Mouse (Mus musculus) forebrain, postnatal 0 days (tissue): ENCODE measurements around the gene Olfr958. TPM values are rescaled to one million over a fixed set of nuclear protein-coding genes. Genes with fewer than 3 reads are reported as not detected.

Source experiments
- ATAC-seq: fragments of 200-750 bp; cut with Nextera tagmentation; 2 replicates; pipeline ENCODE4 v1.8.0; 2017; ENCODE audit warnings: mild to moderate bottlenecking, moderate library complexity
- DNase-seq: peaks from one replicate; pipeline ENCODE4 v3.0.0-alpha.2; 2015
- H3K27ac ChIP-seq: fragments of 300-500 bp; sonication (generic); 2 replicates; pipeline ENCODE4 v1.5.1; 2014; ENCODE audit warnings: low read depth, mild to moderate bottlenecking, antibody characterized with exemption, low read length, moderate library complexity, mixed read lengths
- H3K27me3 ChIP-seq: fragments of 300-500 bp; sonication (generic); 2 replicates; pipeline ENCODE4 v1.6.1; 2014; ENCODE audit warnings: mild to moderate bottlenecking, low read length, mixed read lengths; ENCODE audit not compliant: insufficient read depth
- H3K36me3 ChIP-seq: fragments of 300-500 bp; sonication (generic); 2 replicates; pipeline ENCODE4 v1.6.1; 2014; ENCODE audit warnings: mild to moderate bottlenecking, moderate library complexity; ENCODE audit not compliant: insufficient read depth
- H3K4me1 ChIP-seq: fragments of 300-500 bp; sonication (generic); 2 replicates; pipeline ENCODE4 v1.6.1; 2014; ENCODE audit warnings: antibody characterized with exemption; ENCODE audit not compliant: insufficient read depth
- H3K4me2 ChIP-seq: fragments of 300-500 bp; sonication (generic); 2 replicates; pipeline ENCODE4 v1.6.1; 2014; ENCODE audit warnings: low read depth, mild to moderate bottlenecking, moderate library complexity
- H3K4me3 ChIP-seq: fragments of 300-500 bp; sonication (generic); 2 replicates; pipeline ENCODE4 v1.5.1; 2014; ENCODE audit warnings: low read depth, low read length, mixed read lengths
- H3K9ac ChIP-seq: fragments of 300-500 bp; sonication (generic); 2 replicates; pipeline ENCODE4 v1.6.1; 2014; ENCODE audit warnings: mild to moderate bottlenecking
- H3K9me3 ChIP-seq: fragments of 300-500 bp; sonication (generic); 2 replicates; pipeline ENCODE4 v1.6.1; 2016; ENCODE audit warnings: low read length
- CTCF ChIP-seq: sonication (generic); IDR thresholded peaks from 2 replicates; pipeline ENCODE4 v1.5.1; 2016; ENCODE audit warnings: antibody characterized with exemption, control low read depth, low read depth
- WGBS: fragments of 180-500 bp; shearing (Covaris S2); extraction: QIAGEN DNeasy Blood & Tissue Kit; methylation state at CpG from one replicate; pipeline ENCODE4 v1.1.7; 2014; 5-methylcytosine and 5-hydroxymethylcytosine counted together
- polyA plus RNA-seq: library from polyadenylated mRNA; unstranded; fragments of >200 nt; fragmentation: Nextera tagmentation; extraction: Ambion mirVana; gene quantifications from 2 replicates; pipeline ENCODE4 v1.2.1, GENCODE M21; 2015
- total RNA-seq: library from RNA; depleted of rRNA; stranded (reverse); fragments of >200 nt; gene quantifications from 2 replicates; pipeline ENCODE4 v1.2.3, GENCODE M21; 2014; rRNA removed

Olfr958 gene
- total RNA-seq (not detected in 2 replicates), polyA plus RNA-seq (not detected in 2 replicates)

GRCm38 (mm10) chr9:39553946-39554345 lies at the start of gene Olfr958:
Olfr958 (minus strand) TSS chr9:39554054.
- no peak within 1 kb of the TSS for H3K4me3 ChIP-seq
- no peak within 1 kb of the TSS for H3K9ac ChIP-seq
- peak; percentile 27 for DNase-seq
- H3K4me2 ChIP-seq = no peak within 1 kb of the TSS
- H3K36me3 ChIP-seq = no peaks in the 10 kb centered on the region
- H3K9me3 ChIP-seq = no peaks in the 10 kb centered on the region
- no peaks in the 10 kb centered on the region for H3K27me3 ChIP-seq
- H3K4me1 ChIP-seq = peaks cover 7% of the 10 kb centered on the region; the same call in 1 of the 2 replicates
- no peak for TF ChIP-seq CTCF
- no peak for ATAC-seq
- H3K27ac ChIP-seq = no peak within 1 kb of the TSS
- WGBS = 27% methylated on average over 2 of the region's 2 CpGs

GRCm38 (mm10) chr9:39603333-39603845 lies 49.5 kb upstream of the Olfr958 start:
- no peaks in the 10 kb centered on the region for H3K36me3 ChIP-seq
- no peaks in the 10 kb centered on the region for H3K9me3 ChIP-seq
- WGBS = under 1% methylated on average over 9 of the region's 9 CpGs
- H3K27me3 ChIP-seq = no peaks in the 10 kb centered on the region
- H3K27ac ChIP-seq = peak overlapping the region; percentile 54
- 0 out of 2 replicates have a peak, but pooled peaks have one; percentile 9 for TF ChIP-seq CTCF
- no peaks in the 10 kb centered on the region for H3K4me1 ChIP-seq
- peak overlapping the region; percentile 51 for H3K9ac ChIP-seq
- DNase-seq (peak; percentile 22), ATAC-seq (peak; percentile 47; the same call in 1 of the 2 replicates)
- peak overlapping the region; percentile 36 for H3K4me3 ChIP-seq
- peak overlapping the region; percentile 68 for H3K4me2 ChIP-seq

GRCm38 (mm10) chr9:39602536-39603332 lies 48.9 kb upstream of the Olfr958 start:
- peak overlapping the region; percentile 54 for H3K27ac ChIP-seq
- no peak for TF ChIP-seq CTCF
- H3K27me3 ChIP-seq = no peaks in the 10 kb centered on the region
- no peaks in the 10 kb centered on the region for H3K9me3 ChIP-seq
- peak; percentile 96 for ATAC-seq
- no peaks in the 10 kb centered on the region for H3K4me1 ChIP-seq
- DNase-seq = peak; percentile 85
- under 1% methylated on average over 19 of the region's 19 CpGs for WGBS
- H3K36me3 ChIP-seq = no peaks in the 10 kb centered on the region
- peak overlapping the region; percentile 51 for H3K9ac ChIP-seq
- peak overlapping the region; percentile 68 for H3K4me2 ChIP-seq
- peak overlapping the region; percentile 36 for H3K4me3 ChIP-seq

- Histone ChIP-seq H3K36me3 (no peaks in the 10 kb centered on the region), H3K27me3 (no peaks in the 10 kb centered on the region), H3K27ac (no peak overlapping the region), H3K4me1 (no peaks in the 10 kb centered on the region), H3K4me3 (no peak overlapping the region), H3K4me2 (no peak overlapping the region), H3K9me3 (no peaks in the 10 kb centered on the region), H3K9ac (no peak overlapping the region)
- DNase-seq = no peak
- WGBS = 89% methylated on average over 5 of the region's 5 CpGs
- no peak for TF ChIP-seq CTCF
- ATAC-seq = no peak
These were observed 23.2 kb upstream of the Olfr958 start for GRCm38 (mm10) chr9:39577050-39577449.

GRCm38 (mm10) chr9:39575469-39575868 lies 21.6 kb upstream of the Olfr958 start, which contains the start of gene Olfr959:
Olfr959 (minus strand) TSS chr9:39575569.
- TF ChIP-seq CTCF = no peak
- H3K9me3 ChIP-seq = no peaks in the 10 kb centered on the region
- ATAC-seq (no peak), DNase-seq (no peak)
- H3K4me1 ChIP-seq = no peaks in the 10 kb centered on the region
- H3K4me2 ChIP-seq = no peak within 1 kb of the TSS
- H3K9ac ChIP-seq = no peak within 1 kb of the TSS
- WGBS = 90% methylated on average over 3 of the region's 3 CpGs
- no peaks in the 10 kb centered on the region for H3K27me3 ChIP-seq
- no peak within 1 kb of the TSS for H3K4me3 ChIP-seq
- no peak within 1 kb of the TSS for H3K27ac ChIP-seq
- H3K36me3 ChIP-seq = no peaks in the 10 kb centered on the region

- H3K9ac ChIP-seq = no peak overlapping the region
- H3K4me2 ChIP-seq = no peak overlapping the region
- H3K36me3 ChIP-seq = no peaks in the 10 kb centered on the region
- ATAC-seq (peak; percentile 62), DNase-seq (no peak)
- peaks cover 7% of the 10 kb centered on the region; the same call in 1 of the 2 replicates for H3K4me1 ChIP-seq
- H3K9me3 ChIP-seq = no peaks in the 10 kb centered on the region
- H3K27ac ChIP-seq = peak overlapping the region; percentile 85
- no peaks in the 10 kb centered on the region for H3K27me3 ChIP-seq
- TF ChIP-seq CTCF = no peak
- no peak overlapping the region for H3K4me3 ChIP-seq
These were observed 4.4 kb upstream of the Olfr958 start for GRCm38 (mm10) chr9:39558349-39558647.
